Mouse (Mus musculus) yolk sac, embryonic 10.5 days (tissue): ENCODE data around the gene Synpo2.

ENCODE experiments used
- DNase-seq: peaks from one replicate; pipeline ENCODE4 v3.0.0-alpha.2; 2017; ENCODE audit warnings: low spot score

Synpo2 gene

GRCm38 (mm10) chr3:123092442-123092841 lies 143.5 kb downstream of the Synpo2 start:
- no peak for DNase-seq

- DNase-seq: no peak
Measured at GRCm38 (mm10) chr3:123089297-123090020, 146.5 kb downstream of the Synpo2 start.

- DNase-seq: no peak
Measured at GRCm38 (mm10) chr3:123088284-123088683, 147.7 kb downstream of the Synpo2 start.

- DNase-seq: no peak
Measured at GRCm38 (mm10) chr3:123085871-123086501, 150.0 kb downstream of the Synpo2 start.

GRCm38 (mm10) chr3:123081665-123082064 lies 154.3 kb downstream of the Synpo2 start:
- DNase-seq: no peak

- no peak for DNase-seq
Measured at GRCm38 (mm10) chr3:123080943-123081342, 155.0 kb downstream of the Synpo2 start.

GRCm38 (mm10) chr3:123080017-123080725 lies 155.8 kb downstream of the Synpo2 start:
- DNase-seq: no peak

- no peak for DNase-seq
Measured at GRCm38 (mm10) chr3:123075759-123076158, 160.2 kb downstream of the Synpo2 start.

- no peak for DNase-seq
Measured at GRCm38 (mm10) chr3:123075034-123075433, 160.9 kb downstream of the Synpo2 start.

- DNase-seq: no peak
Measured at GRCm38 (mm10) chr3:123073351-123073750, 162.6 kb downstream of the Synpo2 start.

- no peak for DNase-seq
Measured at GRCm38 (mm10) chr3:123072472-123072871, 163.5 kb downstream of the Synpo2 start.

GRCm38 (mm10) chr3:123070996-123071395 lies 165.0 kb downstream of the Synpo2 start:
- no peak for DNase-seq

- no peak for DNase-seq
Measured at GRCm38 (mm10) chr3:123066836-123067235, 169.1 kb downstream of the Synpo2 start.

GRCm38 (mm10) chr3:123065466-123065865 lies 170.5 kb downstream of the Synpo2 start:
- DNase-seq: no peak

- DNase-seq: no peak
Measured at GRCm38 (mm10) chr3:123064186-123064585, 171.8 kb downstream of the Synpo2 start.

- no peak for DNase-seq
Measured at GRCm38 (mm10) chr3:123061931-123062330, 174.0 kb downstream of the Synpo2 start.

GRCm38 (mm10) chr3:123058832-123059231 lies 177.1 kb downstream of the Synpo2 start:
- no peak for DNase-seq

- DNase-seq: no peak
Measured at GRCm38 (mm10) chr3:123054178-123054577, 181.8 kb downstream of the Synpo2 start.

- DNase-seq: peak; percentile 27
Measured at GRCm38 (mm10) chr3:123053192-123053938, 182.6 kb downstream of the Synpo2 start.

- DNase-seq: no peak
Measured at GRCm38 (mm10) chr3:123042308-123042707, 193.6 kb downstream of the Synpo2 start.

- DNase-seq: no peak
Measured at GRCm38 (mm10) chr3:123034752-123035151, 201.2 kb downstream of the Synpo2 start, which contains the start of gene Myoz2. Gene Myoz2 (minus strand): TSS chr3:123035015.

GRCm38 (mm10) chr3:123033804-123034203 lies 202.1 kb downstream of the Synpo2 start:
- no peak for DNase-seq
